Mouse (Mus musculus): ENCODE results near the gene Inf2.

- TF ChIP-seq CTCF (conservative IDR thresholded peaks at IDR 0.05 in 1 of 2, IDR thresholded peaks at IDR 0.05 in 1 of 2; ENCODE audit: low read depth in 2 of 2, low read length in 2 of 2), result no peak
- TF ChIP-seq KAT2A (IDR thresholded peaks at IDR 0.05; ENCODE audit: insufficient replicate concordance, low read length), result no peak
- TF ChIP-seq BHLHE40 (IDR thresholded peaks at IDR 0.05; ENCODE audit: low read depth, low read length), result no peak
- no peak for TF ChIP-seq MYC (IDR thresholded peaks at IDR 0.05; ENCODE audit: low read depth, low read length)
- TF ChIP-seq HCFC1 (IDR thresholded peaks at IDR 0.05; ENCODE audit: low read depth, low read length), result no peak
- no peak for TF ChIP-seq ZC3H11A (IDR thresholded peaks at IDR 0.05; ENCODE audit: low read depth, low read length)
- TF ChIP-seq EP300 (IDR thresholded peaks at IDR 0.05; ENCODE audit: low read length), result no peak
- TF ChIP-seq SMC3 (IDR thresholded peaks at IDR 0.05; ENCODE audit: low read depth, low read length), result no peak
- TF ChIP-seq MEF2A (IDR thresholded peaks at IDR 0.05; ENCODE audit: borderline replicate concordance, low read depth, low read length), result no peak
- no peak for TF ChIP-seq TCF12 (IDR thresholded peaks at IDR 0.05; ENCODE audit: low read depth, low read length)
Measured at GRCm38 (mm10) chr12:112625700-112626099, 37.1 kb downstream of the Inf2 start.

All from CH12.LX (cell line).